Mouse (Mus musculus) neural tube, embryonic 10.5 days (tissue): ENCODE measurements around the gene Psma3.
"Not testable (repeated sequence)": the region's sequence is repeated elsewhere in the genome, so short reads cannot be mapped to it uniquely, and the experiment has no call there.

ENCODE experiments used
- DNase-seq: peaks from one replicate; pipeline ENCODE4 v3.0.0-alpha.2; 2017; ENCODE audit warnings: low spot score; ENCODE audit errors: extremely low spot score

The Psma3 gene

DNA sequence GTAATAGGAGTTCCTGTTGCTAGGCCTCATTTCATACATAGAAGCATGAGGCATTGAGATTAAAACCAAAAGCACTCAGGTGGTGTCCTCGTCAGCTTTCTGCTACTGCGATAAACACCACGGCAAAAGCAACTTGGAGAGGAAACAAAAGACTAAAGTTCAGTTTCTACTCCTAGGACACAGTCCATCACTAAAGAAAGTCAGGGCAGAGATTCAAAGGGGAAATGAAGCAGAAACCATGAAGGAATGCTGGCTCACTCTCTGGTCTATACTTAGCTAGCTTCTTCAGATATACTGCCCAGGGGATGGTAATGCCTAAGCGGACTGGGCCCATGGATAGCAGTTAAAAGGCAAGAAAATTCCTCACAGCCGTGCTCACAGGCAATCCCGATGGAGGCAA is 27.0 kb downstream of the Psma3 start:
- no peak for DNase-seq

DNA sequence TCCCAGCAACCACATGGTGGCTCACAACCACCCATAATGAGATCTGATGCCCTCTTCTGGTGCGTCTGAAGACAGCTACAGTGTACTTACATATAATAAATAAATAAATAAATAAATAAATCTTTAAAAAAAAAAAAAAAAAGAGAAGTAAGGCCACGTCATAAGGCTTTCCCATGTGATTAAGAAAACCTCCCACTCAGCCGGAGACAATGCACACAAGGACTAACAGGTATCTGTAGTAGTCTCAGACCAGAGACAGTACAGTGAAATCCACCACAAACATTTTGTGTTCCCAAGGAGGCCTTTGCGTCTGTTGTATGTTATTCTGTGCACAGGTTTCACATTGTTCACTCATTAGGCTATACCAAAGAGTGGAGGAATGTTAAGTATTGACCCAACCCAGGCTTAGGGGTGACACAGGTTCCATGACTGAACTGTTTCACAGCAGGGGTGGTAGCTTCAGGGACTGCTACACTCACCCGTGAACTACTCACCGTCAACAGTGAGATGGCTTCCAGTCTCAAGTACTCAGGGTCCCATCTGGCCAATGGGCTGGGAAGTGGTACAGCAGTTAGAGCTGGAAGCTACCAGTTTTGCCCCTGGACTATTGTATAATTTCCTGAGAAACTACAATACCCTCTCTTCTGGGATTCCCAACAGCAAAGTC is 29.5 kb downstream of the Psma3 start:
- DNase-seq = no peak

DNA sequence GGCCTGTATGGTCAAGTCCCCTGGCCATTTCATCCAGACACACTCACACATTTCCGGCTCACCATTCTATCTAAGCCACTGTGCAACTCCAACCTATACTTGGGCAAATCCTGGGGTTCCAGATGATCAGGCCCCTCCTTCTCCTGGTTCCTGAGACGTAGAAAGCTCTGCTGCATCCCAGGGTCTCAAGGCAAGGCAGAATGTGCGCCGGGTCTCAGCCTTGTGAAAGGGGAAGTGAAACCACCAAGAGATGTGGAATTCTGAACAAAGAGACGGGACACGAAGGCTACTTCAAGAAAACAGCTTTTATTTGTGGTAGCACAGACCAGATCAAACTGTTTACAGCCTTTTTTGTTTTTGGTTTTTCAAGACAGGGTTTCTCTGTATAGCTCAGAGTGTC is 31.7 kb downstream of the Psma3 start:
- DNase-seq = no peak

DNA sequence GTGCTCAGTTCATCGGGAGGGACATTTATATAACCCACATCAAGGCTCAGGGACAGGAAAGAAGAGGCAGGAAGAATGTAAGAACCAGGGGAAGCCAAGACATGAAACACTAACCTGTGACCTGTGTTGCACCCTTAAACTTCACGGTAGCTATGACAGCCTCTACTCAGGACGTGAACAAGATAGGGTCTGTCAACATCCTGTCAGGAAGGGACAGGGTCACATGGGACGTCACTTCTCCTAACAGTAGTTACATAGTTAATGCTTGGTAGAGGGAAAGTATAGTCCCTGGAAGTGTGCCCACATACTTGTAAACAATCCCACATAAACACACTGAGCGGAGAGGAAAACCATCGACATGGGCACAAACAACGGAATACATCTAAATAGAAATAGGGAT is 32.5 kb downstream of the Psma3 start:
- DNase-seq = no peak

DNA sequence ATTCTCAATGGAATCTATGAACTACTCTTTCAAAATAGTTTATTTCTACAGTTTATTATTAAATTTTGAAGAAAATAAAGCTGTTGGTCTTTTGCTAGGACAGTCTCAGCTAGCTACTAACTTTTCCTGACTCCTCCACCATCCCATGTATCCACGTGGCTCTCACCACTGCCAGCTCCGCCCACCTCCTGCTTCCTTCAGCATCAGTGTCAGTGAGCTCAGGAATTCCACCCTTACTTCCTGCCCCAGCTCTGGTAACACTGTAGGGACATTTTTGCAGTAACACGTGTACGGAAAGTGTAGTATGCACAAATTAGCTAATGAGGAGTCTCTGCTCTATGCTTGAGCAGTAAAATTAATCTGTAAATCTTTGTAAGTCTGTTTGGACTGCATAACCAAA is 35.3 kb downstream of the Psma3 start:
- DNase-seq = no peak

DNA sequence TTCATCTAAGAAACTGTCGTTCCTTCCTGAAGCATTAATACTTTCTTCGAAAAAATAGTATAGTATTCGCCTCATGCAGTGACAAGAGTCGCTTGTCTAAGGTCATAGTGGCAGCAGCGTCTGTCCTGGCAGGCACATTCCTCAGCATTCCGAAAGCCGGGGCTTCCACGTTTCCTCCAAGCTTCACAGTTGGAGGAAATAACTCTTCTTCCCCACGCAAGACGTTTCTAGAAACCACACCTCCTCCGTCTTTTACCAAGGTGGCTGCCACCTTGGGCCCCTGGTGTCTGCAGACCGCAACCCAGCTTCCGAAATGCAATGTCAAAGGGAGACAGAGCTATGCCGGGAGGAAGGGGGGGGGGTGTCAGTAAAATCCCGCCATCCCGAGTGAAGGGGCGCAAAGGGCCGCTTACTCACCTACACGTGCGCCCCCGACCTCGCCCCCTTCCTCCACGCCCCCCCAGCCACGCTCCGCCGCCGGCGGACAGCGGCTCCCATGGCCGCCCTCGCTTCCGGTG is 40.5 kb downstream of the Psma3 start:
- DNase-seq = no peak

DNA sequence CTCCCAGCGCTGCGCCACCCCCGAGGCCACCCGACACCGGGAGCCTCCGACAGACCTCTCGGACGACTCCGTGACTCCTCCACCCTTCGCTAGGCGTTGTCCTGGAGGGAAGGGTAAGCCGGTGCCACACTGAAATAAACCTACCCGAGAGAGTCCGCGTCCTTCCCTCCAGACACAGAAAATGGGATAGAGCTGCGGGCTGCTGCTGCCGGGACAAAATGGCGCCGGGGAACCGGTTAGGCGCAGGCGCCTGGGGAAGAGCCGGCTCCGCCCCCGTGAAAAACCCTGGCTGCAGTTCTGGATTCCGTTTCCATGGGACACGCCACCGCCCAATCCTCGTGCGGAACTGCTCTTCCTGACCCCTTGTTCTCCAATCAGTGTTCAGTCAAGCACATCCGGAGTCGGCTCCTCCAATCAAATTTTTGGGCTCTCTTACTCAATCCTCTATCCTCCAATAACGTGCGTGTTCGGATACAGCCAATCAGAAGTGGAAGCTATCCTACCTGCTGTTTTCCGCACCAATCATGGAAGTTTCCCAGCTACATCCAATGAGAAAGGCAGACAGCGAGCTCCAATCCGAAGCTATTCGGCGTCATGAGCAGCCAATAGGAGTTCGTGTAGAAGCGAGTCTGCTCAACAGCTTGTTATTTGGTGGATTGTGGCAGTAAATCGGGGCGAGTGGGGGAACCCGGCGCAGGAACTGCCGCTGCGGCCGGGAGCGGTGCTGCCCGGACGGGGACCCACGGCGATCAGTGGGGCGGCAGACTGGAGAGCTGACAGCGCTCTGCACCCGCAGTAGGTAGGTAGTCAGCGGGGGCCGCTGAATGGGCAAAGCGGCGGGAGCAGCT is 41.2 kb downstream of the Psma3 start, which contains the start of gene Arid4a:
Gene Arid4a (plus strand): TSS at position 628 of the 848 bp plus-strand sequence.
- DNase-seq = peak; percentile 93

DNA sequence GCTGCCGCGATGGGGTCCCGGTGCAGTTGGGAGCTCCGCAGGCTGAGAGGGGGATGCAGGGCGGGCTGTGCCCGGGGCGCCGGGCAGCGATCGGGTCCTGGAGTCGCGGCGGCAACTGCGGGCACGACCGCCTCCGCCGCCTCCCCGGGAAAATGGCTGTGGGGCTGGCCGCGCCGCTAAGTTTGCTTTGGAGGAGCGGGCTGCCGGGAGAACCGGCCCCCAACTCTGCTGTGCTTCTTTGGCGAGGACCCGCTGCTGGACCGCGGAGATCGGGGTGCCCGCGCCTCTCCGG is 41.7 kb downstream of the Psma3 start:
- DNase-seq = no peak

DNA sequence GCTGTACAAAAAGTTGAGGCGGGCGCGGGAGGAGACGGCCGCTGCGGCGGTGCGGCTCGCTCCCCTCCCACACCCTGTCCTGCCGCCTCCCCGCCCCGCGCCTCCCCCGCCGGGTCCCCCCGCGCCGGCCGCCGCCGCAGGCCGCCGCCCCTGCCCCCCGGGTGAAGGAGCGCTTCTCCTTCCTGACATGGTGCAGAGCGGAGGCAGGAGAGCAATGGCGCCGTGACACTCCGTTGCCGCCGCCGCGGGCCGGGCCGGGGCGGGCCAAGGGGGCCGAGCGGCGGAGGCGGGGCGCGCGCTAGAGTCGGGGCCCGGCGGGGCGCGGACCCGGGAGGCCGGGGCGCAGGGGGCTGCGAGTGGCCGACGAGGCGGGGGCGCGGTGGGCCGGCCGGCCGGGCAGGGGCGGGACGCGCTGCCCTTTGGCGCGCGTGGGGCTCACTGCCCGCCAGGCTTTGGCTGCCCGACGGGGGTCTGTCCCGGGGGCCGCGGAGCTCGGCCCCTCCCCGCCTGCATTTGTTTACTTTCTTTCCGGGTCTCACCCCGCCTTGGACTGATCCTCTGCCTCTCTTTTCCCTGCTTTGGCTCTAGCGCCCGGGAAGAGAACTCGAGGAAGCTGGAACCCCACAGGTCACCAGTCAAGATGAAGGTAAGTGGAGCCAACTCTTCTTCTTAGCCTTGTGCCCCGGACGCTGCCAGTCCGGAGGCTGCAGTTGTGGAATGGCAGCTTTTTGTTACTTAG is 42.3 kb downstream of the Psma3 start:
- peak; percentile 65 for DNase-seq

DNA sequence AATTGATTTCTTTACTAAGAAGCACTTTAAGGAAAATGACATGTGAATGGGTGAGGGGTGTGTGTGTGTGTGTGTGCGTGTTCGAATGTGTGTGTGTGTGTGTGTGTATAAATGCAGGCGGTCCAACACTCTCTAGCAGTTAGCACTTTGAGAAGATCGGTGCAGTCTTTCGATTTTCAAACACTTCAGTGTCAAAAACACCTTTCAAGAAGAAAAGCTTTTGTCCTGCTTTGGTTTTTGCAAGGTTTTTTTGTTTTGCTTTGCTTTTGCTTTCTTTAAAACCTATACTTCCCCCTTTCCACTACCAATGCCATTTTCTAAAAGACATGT is 42.8 kb downstream of the Psma3 start:
- DNase-seq = no peak

DNA sequence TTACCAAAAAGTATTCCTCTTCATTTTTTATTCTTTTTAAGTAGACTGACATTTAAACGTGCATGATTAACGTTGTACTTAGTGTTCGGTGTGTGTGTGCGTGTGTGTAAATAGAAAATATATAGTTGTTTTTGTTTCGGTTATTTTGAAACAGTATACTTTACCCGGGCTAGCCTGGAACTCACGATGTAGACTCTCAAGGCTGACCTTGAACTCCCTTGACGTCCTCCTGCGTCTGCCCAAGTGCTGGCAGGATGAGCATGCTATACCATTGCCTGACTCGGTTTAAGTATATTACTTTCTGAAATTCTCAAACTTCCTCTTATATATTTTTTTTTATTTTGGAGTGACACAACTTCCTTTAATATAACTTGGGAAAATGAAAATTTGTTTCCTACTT is 43.4 kb downstream of the Psma3 start:
- DNase-seq = no peak

DNA sequence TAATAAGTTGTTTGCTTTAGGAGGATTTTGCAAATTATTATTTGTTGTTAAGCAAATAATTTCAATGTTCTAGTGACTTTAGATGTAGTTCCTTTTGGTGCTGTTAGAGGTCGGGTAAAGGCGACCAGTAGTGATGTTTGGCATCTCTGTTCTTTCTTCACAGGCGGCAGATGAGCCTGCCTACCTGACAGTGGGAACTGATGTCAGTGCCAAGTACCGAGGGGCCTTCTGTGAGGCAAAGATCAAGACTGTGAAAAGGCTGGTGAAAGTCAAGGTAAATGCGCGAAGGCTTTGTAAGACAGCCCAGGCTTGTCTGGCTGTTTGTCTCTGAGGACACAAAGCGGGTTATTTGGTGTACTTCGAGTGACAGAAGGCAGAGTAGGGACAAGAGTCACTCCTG is 44.8 kb downstream of the Psma3 start:
- no peak for DNase-seq

DNA sequence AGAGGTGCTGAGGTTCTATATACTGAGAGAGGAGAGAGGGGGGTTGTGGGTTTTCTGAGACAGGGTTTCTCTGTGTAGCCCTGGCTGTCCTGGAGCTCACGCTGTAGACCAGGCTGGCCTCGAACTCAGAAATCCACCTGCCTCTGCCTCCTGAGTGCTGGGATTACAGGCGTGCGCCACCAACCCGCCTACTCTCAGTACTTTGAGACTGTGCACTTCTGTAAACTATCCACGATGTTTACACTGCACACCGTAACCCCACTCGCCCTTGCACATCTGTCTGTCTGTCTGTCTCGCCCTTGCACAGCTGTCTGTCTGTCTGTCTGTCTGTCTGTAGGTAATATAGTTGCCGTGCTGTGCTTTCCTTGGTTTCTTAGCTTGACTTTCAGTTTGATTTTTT is 50.0 kb downstream of the Psma3 start:
- DNase-seq = no peak

DNA sequence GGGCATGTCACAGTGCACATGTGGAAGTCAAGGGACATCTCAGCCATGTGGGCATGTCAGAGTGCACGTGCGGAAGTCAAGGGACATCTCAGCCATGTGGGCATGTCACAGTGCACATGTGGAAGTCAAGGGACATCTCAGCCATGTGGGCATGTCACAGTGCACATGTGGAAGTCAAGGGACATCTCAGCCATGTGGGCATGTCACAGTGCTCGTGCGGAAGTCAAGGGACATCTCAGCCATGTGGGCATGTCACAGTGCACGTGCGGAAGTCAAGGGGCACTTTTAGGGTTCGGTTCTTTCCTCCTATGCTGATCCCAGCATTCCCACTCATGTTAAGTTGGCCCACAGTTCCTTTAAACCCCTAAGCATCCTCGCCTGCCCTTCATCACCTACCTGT is 53.8 kb downstream of the Psma3 start:
- not testable (repeated sequence) for DNase-seq

DNA sequence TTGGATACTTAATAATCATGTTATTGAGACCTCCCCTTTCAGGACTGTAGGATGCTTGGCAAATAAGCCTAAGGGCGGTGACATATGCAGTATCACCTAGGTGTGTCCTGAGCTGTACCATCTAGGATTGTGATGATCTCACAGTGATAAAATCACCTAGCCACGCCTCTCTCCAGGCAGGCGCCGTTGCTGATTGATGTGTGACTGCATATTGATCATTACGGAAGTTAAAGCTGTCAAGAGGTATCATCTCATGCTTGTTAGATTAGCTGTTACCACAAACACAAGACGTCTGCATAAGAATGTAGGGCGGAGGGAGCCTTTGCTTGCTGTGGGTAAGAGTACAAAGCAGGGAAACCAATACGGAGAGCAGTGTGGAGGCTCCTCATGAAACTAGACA is 55.8 kb downstream of the Psma3 start:
- DNase-seq = no peak

DNA sequence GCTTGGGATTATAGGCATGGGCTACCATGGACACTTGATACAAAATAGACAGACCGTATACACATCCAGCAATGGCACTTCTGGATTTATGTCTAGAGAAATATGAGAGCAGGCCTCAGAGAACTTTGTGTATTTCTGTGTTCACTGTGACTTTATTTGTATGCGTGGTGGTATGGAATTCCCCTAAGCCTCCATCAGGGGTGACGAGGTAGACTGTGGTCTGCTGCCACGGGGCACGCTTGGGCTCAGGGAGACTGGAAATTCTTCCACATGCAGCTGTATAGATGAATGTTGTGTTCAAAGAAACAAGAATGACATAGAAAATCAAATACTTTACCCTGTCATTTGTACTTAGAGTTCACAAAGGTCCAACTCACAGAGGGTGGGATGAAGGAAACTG is 56.3 kb downstream of the Psma3 start:
- DNase-seq = no peak

DNA sequence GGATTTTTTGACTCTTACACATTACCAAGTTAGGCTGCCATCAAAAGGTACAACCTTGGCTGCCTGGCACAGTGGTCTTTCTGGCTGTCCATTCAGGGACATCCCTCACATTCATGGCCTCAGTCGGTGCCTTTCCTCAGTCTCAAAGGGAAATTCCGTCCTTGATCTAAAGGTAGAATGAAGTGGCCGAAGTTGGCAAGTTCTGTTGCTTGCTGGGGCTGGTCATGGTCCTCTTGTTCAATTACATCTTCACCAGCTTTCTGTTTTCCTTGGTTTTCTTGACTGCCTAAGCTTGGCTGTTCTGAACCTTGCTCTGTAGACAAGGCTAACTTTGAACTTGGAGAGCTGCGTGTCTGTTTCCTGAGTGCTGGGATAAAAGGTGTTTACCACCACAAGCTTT is 61.4 kb downstream of the Psma3 start:
- DNase-seq = no peak

DNA sequence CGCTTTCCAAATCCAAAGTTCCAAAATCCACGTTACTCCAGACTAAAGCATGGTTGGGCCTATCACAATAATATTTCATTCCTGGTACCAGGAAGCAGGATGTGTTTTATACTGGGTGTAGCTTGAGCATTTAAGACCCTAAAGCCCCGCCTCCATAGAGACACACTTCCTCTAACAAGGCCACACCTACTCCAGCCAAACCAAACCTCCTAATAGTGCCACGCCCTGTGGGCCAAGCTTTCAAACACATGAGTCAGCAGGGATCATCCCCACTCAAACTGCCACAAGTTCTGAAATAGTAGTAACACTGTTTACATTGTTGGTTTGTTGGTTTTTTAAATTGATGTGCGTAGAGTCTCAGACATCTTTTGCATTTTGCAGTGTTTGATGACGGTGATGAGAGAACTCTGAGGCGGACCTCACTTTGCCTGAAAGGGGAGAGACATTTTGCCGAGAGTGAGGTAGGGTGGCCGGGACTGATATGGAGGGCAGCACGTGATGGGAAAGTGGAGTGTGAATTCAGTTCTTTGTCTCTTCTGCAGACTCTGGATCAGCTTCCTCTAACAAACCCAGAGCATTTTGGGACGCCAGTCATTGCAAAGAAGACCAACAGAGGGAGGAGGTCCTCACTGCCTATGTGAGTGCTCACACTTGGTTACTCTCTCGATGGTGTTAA is 62.4 kb downstream of the Psma3 start:
- no peak for DNase-seq

DNA sequence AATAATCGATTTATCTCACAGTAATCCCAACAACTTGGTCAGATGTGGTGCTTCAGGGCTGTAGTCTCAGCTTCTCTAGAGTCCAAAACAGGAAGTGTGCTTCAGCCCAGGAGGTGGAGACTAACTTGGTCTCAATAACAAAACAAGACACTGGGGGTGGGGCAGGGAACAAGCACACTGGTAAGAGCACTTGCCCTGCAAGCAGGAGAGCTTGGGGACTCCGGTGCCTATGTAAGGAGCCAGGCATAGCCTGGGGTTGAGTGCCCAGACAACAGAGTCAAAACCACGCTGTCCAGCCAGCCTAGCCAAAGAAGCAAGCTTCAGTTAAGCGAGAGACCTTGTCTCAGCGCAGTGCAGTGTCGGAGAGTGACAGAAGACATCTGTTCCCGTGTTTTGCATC is 66.0 kb downstream of the Psma3 start:
- DNase-seq = no peak

DNA sequence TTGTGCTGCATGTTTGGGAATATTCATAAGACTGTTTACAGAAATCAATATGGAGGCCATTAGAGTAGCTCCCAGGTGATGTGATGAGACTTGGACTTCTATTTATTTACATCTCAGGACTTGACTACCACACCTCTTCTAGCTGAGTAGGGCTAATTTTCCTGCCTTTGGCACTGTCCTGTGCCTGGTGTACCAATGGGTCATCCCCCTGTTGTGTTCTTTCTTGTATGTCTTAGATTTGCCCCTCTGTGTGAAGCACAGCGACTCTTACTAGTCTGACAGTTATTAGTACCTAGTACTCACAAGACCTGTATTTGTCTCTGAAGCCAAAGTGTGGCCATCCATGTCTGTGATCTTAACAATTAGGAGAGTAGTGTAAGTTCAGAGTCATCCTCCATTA is 68.0 kb downstream of the Psma3 start:
- no peak for DNase-seq

DNA sequence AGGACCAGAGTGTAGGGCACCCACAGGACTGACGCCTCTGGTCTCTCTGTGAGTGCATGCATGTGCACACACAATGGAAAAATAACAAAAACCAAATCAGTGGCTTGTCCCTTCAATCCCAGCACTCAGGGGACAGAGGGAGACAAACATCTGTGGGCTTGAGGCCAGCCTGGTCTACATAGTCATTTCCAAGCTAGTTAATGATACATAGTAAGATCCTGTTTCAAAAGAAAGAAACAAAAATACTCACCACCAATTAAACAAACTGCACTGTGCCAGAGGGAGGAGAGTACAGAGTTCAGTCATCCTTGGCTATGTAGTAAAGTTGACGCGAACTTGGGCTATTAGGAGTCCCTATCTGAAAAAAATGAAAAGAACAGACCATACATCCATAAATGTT is 69.2 kb downstream of the Psma3 start:
- DNase-seq = no peak

DNA sequence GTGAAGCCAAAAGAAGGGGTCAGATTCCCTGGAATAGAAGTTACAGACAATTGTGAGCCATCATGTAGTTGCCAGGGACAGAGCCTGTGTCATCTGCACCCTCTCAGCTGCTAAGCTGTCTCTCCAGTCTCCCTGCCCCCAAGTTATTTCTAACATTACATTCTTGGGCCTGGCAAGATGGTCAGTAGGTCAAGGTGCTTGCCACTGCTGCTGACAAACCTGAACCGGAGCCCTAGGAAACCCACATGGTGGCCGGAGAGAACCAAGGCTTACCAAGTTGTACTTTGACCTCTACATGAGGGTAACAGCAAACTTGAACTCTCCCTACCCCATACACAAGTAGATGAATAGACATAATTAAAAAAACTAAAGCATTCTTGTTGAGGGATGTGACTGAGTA is 70.1 kb downstream of the Psma3 start:
- DNase-seq = no peak
